Mouse (Mus musculus) right cerebral cortex, postnatal 10 days (tissue): Measurements from ENCODE around the gene Mnat1.

Experiments used
- DNase-seq, 2 experiments: peaks; one replicate each; pipeline ENCODE4 v3.0.0; 2021; ENCODE audit warnings: low spot score in 2 of 2

The Mnat1 gene

GRCm38 (mm10) chr12:73317706-73318686 lies 194.5 kb downstream of the Mnat1 start:
- no peak for DNase-seq
